Mouse (Mus musculus): ENCODE data around the gene Dpp4.

Gene Dpp4

GRCm38 (mm10) chr2:62408701-62409201, 3.3 kb downstream of the Dpp4 start:
- DNase-seq = no peak

GRCm38 (mm10) chr2:62408216-62408615, 3.8 kb downstream of the Dpp4 start:
- DNase-seq = no peak

GRCm38 (mm10) chr2:62403556-62404135, 8.4 kb downstream of the Dpp4 start:
- DNase-seq = no peak

- DNase-seq = no peak
Measured at GRCm38 (mm10) chr2:62401011-62401410, 11.0 kb downstream of the Dpp4 start.

- no peak for DNase-seq
Measured at GRCm38 (mm10) chr2:62399832-62400231, 12.2 kb downstream of the Dpp4 start.

- no peak for DNase-seq
Measured at GRCm38 (mm10) chr2:62399361-62399760, 12.7 kb downstream of the Dpp4 start.

GRCm38 (mm10) chr2:62398115-62398875, 13.7 kb downstream of the Dpp4 start:
- no peak for DNase-seq

- no peak for DNase-seq
Measured at GRCm38 (mm10) chr2:62397661-62398060, 14.4 kb downstream of the Dpp4 start.

GRCm38 (mm10) chr2:62396799-62397198, 15.2 kb downstream of the Dpp4 start:
- no peak for DNase-seq

GRCm38 (mm10) chr2:62394800-62395199, 17.2 kb downstream of the Dpp4 start:
- DNase-seq = no peak

GRCm38 (mm10) chr2:62392098-62392497, 19.9 kb downstream of the Dpp4 start:
- DNase-seq = no peak

- no peak for DNase-seq
Measured at GRCm38 (mm10) chr2:62390961-62391461, 21.0 kb downstream of the Dpp4 start.

GRCm38 (mm10) chr2:62390305-62390704, 21.7 kb downstream of the Dpp4 start:
- no peak for DNase-seq

GRCm38 (mm10) chr2:62388841-62389240, 23.2 kb downstream of the Dpp4 start:
- DNase-seq = no peak

- no peak for DNase-seq
Measured at GRCm38 (mm10) chr2:62383196-62383595, 28.8 kb downstream of the Dpp4 start.

GRCm38 (mm10) chr2:62382440-62382839, 29.6 kb downstream of the Dpp4 start:
- no peak for DNase-seq

- no peak for DNase-seq
Measured at GRCm38 (mm10) chr2:62381756-62382155, 30.3 kb downstream of the Dpp4 start.

GRCm38 (mm10) chr2:62373692-62374091, 38.3 kb downstream of the Dpp4 start:
- no peak for DNase-seq

- no peak for DNase-seq
Measured at GRCm38 (mm10) chr2:62370048-62370447, 42.0 kb downstream of the Dpp4 start.

- DNase-seq = peak; percentile 8
Measured at GRCm38 (mm10) chr2:62368349-62369053, 43.5 kb downstream of the Dpp4 start.

GRCm38 (mm10) chr2:62363606-62364005, 48.4 kb downstream of the Dpp4 start:
- DNase-seq = no peak

GRCm38 (mm10) chr2:62362211-62362610, 49.8 kb downstream of the Dpp4 start:
- DNase-seq = no peak

GRCm38 (mm10) chr2:62361514-62361913, 50.5 kb downstream of the Dpp4 start:
- no peak for DNase-seq

GRCm38 (mm10) chr2:62360872-62361271, 51.2 kb downstream of the Dpp4 start:
- DNase-seq = no peak
